Mouse (Mus musculus) hindbrain, embryonic 15.5 days (tissue): Measurements from ENCODE around the gene Zfp120. TPM values are rescaled to one million over a fixed set of nuclear protein-coding genes. Genes with fewer than 3 reads are reported as not detected.

Source experiments
- polyA plus RNA-seq: library from polyadenylated mRNA; unstranded; fragments of >200 nt; fragmentation: Nextera tagmentation; extraction: Ambion mirVana; gene quantifications from 2 replicates; pipeline ENCODE4 v1.2.1, GENCODE M21; 2015

The Zfp120 gene
- polyA plus RNA-seq, 1 experiment from 2014 or later = 9.9 TPM

Other genes starting within 250 kb of the Zfp120 start
- gene Gm10770, start 43.0 kb upstream of the Zfp120 start, polyA plus RNA-seq = not detected in 2 replicates
- gene Gm14139, start 45.0 kb upstream of the Zfp120 start, polyA plus RNA-seq = not detected in 2 replicates
- gene Zfp937, start 81.4 kb upstream of the Zfp120 start, polyA plus RNA-seq = 10.7 and 11.4 TPM in 2 replicates
- 3.6 and 3.9 TPM in 2 replicates for gene Gm21994, start 118.9 kb upstream of the Zfp120 start, polyA plus RNA-seq
- 0.06 TPM in 1 of 2 replicates, not detected in the other for gene Gm14124, start 120.8 kb upstream of the Zfp120 start, polyA plus RNA-seq
- gene Gm10130, start 187.0 kb upstream of the Zfp120 start, polyA plus RNA-seq = 1.1 and 1.4 TPM in 2 replicates
- 14.7 and 15.3 TPM in 2 replicates for gene 3300002I08Rik, start 226.1 kb upstream of the Zfp120 start, polyA plus RNA-seq